Mouse (Mus musculus) heart, postnatal 0 days (tissue): Measurements from ENCODE around the gene Otulin.

Source experiments
- CTCF ChIP-seq: IDR thresholded peaks from 2 replicates; pipeline ENCODE4 v1.5.1; 2016; ENCODE audit warnings: antibody characterized with exemption, control low read depth, low read depth
- EP300 ChIP-seq: IDR thresholded peaks from 2 replicates; pipeline ENCODE4 v1.6.1; 2016; ENCODE audit warnings: antibody characterized with exemption, low read depth

GRCm38 (mm10) chr15:27665392-27665911 is 35.0 kb upstream of the Otulin start:
- TF ChIP-seq CTCF (no peak), EP300 (no peak)
